ENCODE assay signal across 9 mouse cellular contexts in genomic region chr10:81550257-81550656, GRCm38 (mm10). TPM values are rescaled to one million over a fixed set of nuclear protein-coding genes. Genes with fewer than 3 reads are reported as not detected.
DNase-seq lines count a peak whose midpoint lies in the region; ATAC-seq and TF ChIP-seq lines count a peak whose summit lies in the region.
"Had no signal": no experiment of that assay in that cellular context is flagged by ENCODE, and none has a peak within 500 bp of the region (broad histone marks: within the 10 kb centered on the region; RNA-seq: fewer than 3 reads in every experiment).

No protein-coding gene starts in this region.

- no peaks in the 10 kb centered on the region for H3K27me3 ChIP-seq in liver, adult 2 months (ENCODE audit: control insufficient read depth, insufficient read depth, low read length)
- H3K27me3 ChIP-seq: liver, embryonic 15.5 days had no signal

- H3K9ac ChIP-seq in liver, adult 2 months (ENCODE audit: low read depth, low read length), result no peak overlapping the region
- H3K9ac ChIP-seq: liver, embryonic 15.5 days had no signal

- H3K4me1 ChIP-seq in liver, adult 2 months (ENCODE audit: control insufficient read depth, insufficient read depth, low read length), result peaks cover 7% of the 10 kb centered on the region; the same call in 1 of the 2 replicates

- peak; percentile 62 to 76 for DNase-seq in heart, adult 18-20 months
- DNase-seq in heart, adult 9 months (ENCODE audit: low spot score in 2 of 2), result no peak
- peak; percentile 87 for DNase-seq in B cell, adult 2 months
- DNase-seq in adrenal gland, postnatal 10 days, result peak; percentile 78
- no peak for DNase-seq in liver, adult 2 months (ENCODE audit: extremely low read depth, low read depth, low spot score)
- DNase-seq in spleen, adult 18-20 months, result peak; percentile 64 to 80
- no peak for DNase-seq in ovary, postnatal 14 days (ENCODE audit: low spot score)

- 10% methylated on average over 7 of the region's 7 CpGs for WGBS in liver, adult 2 months

- H3K27ac ChIP-seq in liver, adult 2 months (replicated peaks; ENCODE audit: insufficient read depth, low read depth, low read length), result no peak overlapping the region
- H3K27ac ChIP-seq: liver, embryonic 15.5 days had no signal

- H3K36me3 ChIP-seq in liver, adult 2 months (ENCODE audit: control insufficient read depth, insufficient read depth, low read length), result no peaks in the 10 kb centered on the region
- H3K36me3 ChIP-seq: liver, embryonic 15.5 days had no signal

- H3K79me2 ChIP-seq in liver, adult 2 months (ENCODE audit: control insufficient read depth, insufficient read depth, low read length), result no peaks in the 10 kb centered on the region

- H3K4me3 ChIP-seq in liver, adult 2 months (ENCODE audit: insufficient read depth, low read depth, low read length), result no peak overlapping the region
- H3K4me3 ChIP-seq: liver, embryonic 15.5 days had no signal

- ATAC-seq in erythroblast, adult 5-6 weeks (replicated peaks; ENCODE audit: low FRiP score, poor library complexity, severe bottlenecking), result peak; percentile 51; the same call in 1 of the 2 replicates

- peak; percentile 93 for TF ChIP-seq CTCF in liver, adult 2 months (IDR thresholded peaks at IDR 0.05; ENCODE audit: low read depth, low read length)

- no peak for TF ChIP-seq POLR2A in liver, adult 2 months (IDR thresholded peaks at IDR 0.05; ENCODE audit: extremely low read depth, insufficient read depth, low read length)

RNA-seq across cellular contexts. Expression of gene Gna11, which starts 5.3 kb away (rescaled TPM):
- 10 to 100 TPM; 47.8 to 49.8 TPM for total RNA-seq in heart, adult 18-20 months (2021)
- 10 to 100 TPM; 63.8 to 72.7 TPM for total RNA-seq in adrenal gland, postnatal 10 days (2021)
- total RNA-seq in erythroblast, adult 5-6 weeks (2015; ENCODE audit: low replicate concordance), result 1.9 and 2.1 TPM in 2 replicates
- total RNA-seq in erythroblast, adult 5-6 weeks (2017; ENCODE audit: low replicate concordance), result 5.9 and 10.9 TPM in 2 replicates
- 20.7 and 27.3 TPM in 2 replicates for total RNA-seq in liver, adult 2 months (2014; rRNA removed)
- polyA plus RNA-seq in liver, adult 2 months (2012; rRNA removed), result 61.6 and 64.2 TPM in 2 replicates

RNA-seq across cellular contexts. Expression of gene Aes, which starts 9.0 kb away (rescaled TPM):
- 1,000 to 10,000 TPM; 1,011 to 1,083 TPM for total RNA-seq in heart, adult 18-20 months (2021)
- total RNA-seq in adrenal gland, postnatal 10 days (2021), result 100 to 1,000 TPM; 541 to 611 TPM
- total RNA-seq in erythroblast, adult 5-6 weeks (2015; ENCODE audit: low replicate concordance), result 68.5 and 77.8 TPM in 2 replicates
- total RNA-seq in erythroblast, adult 5-6 weeks (2017; ENCODE audit: low replicate concordance), result 31.4 and 81.9 TPM in 2 replicates
- total RNA-seq in liver, adult 2 months (2014; rRNA removed), result 200 and 263 TPM in 2 replicates
- polyA plus RNA-seq in liver, adult 2 months (2012; rRNA removed), result 1,785 and 2,016 TPM in 2 replicates

RNA-seq across cellular contexts. Expression of gene Tle2, which starts 24.1 kb away (rescaled TPM):
- 1 to 10 TPM; 4.7 to 7.1 TPM for total RNA-seq in heart, adult 18-20 months (2021)
- total RNA-seq in adrenal gland, postnatal 10 days (2021), result 10 to 100 TPM; 10.9 to 18.1 TPM
- total RNA-seq in erythroblast, adult 5-6 weeks (2015; ENCODE audit: low replicate concordance), result not detected in 2 replicates
- not detected in 2 replicates for total RNA-seq in erythroblast, adult 5-6 weeks (2017; ENCODE audit: low replicate concordance)
- 3.0 and 7.2 TPM in 2 replicates for total RNA-seq in liver, adult 2 months (2014; rRNA removed)
- 35.4 and 56.0 TPM in 2 replicates for polyA plus RNA-seq in liver, adult 2 months (2012; rRNA removed)

RNA-seq across cellular contexts. Expression of gene Gna15, which starts 26.2 kb away (rescaled TPM):
- total RNA-seq in heart, adult 18-20 months (2021), result 1 to 10 TPM; 1.4 to 1.5 TPM
- 1 to 10 TPM in 1 of 2 experiments, under 1 TPM in 1; 0.66 to 1.1 TPM for total RNA-seq in adrenal gland, postnatal 10 days (2021)
- total RNA-seq in erythroblast, adult 5-6 weeks (2015; ENCODE audit: low replicate concordance), result 2.1 and 12.1 TPM in 2 replicates
- total RNA-seq in erythroblast, adult 5-6 weeks (2017; ENCODE audit: low replicate concordance), result 6.3 and 14.8 TPM in 2 replicates
- total RNA-seq in liver, adult 2 months (2014; rRNA removed), result 0.94 and 1.1 TPM in 2 replicates
- 0.31 and 0.64 TPM in 2 replicates for polyA plus RNA-seq in liver, adult 2 months (2012; rRNA removed)

RNA-seq across cellular contexts. Expression of gene S1pr4, which starts 50.3 kb away (rescaled TPM):
- total RNA-seq in heart, adult 18-20 months (2021), result 1 to 10 TPM; 1.2 to 2.8 TPM
- total RNA-seq in adrenal gland, postnatal 10 days (2021), result 1 to 10 TPM; 2.9 TPM
- 2.9 and 4.6 TPM in 2 replicates for total RNA-seq in erythroblast, adult 5-6 weeks (2015; ENCODE audit: low replicate concordance)
- total RNA-seq in erythroblast, adult 5-6 weeks (2017; ENCODE audit: low replicate concordance), result 2.1 and 6.0 TPM in 2 replicates
- 0.28 and 0.40 TPM in 2 replicates for total RNA-seq in liver, adult 2 months (2014; rRNA removed)
- polyA plus RNA-seq in liver, adult 2 months (2012; rRNA removed), result 1.2 and 1.5 TPM in 2 replicates

Comparison
In these comparisons a context has a peak if more than half of its experiments do, and no peak if none do; other contexts are left out.
1. DNase-seq: peak in heart, adult 18-20 months (2 of 2), B cell, adult 2 months (2 of 2), adrenal gland, postnatal 10 days (single experiment) and spleen, adult 18-20 months (2 of 2); none in heart, adult 9 months (0 of 2), liver, adult 2 months (single experiment) and ovary, postnatal 14 days (single experiment).